Mouse (Mus musculus) small intestine, adult 2 months (tissue): ENCODE measurements around the gene Samd1.

Experiments used
- CTCF ChIP-seq: fragments of 200-500 bp; IDR thresholded peaks from 2 replicates; pipeline ENCODE4 v1.5.1; 2012; ENCODE audit warnings: low read depth, mild to moderate bottlenecking, control low read depth, inconsistent platforms, low read length, moderate library complexity, mixed read lengths; ENCODE audit not compliant: insufficient replicate concordance, insufficient read length; ENCODE audit errors: extremely low read depth
- POLR2A ChIP-seq: fragments of 200-500 bp; IDR thresholded peaks from 2 replicates; pipeline ENCODE4 v1.6.1; 2012; ENCODE audit warnings: low read depth, mild to moderate bottlenecking, control low read depth, inconsistent platforms, low read length, moderate library complexity

DNA sequence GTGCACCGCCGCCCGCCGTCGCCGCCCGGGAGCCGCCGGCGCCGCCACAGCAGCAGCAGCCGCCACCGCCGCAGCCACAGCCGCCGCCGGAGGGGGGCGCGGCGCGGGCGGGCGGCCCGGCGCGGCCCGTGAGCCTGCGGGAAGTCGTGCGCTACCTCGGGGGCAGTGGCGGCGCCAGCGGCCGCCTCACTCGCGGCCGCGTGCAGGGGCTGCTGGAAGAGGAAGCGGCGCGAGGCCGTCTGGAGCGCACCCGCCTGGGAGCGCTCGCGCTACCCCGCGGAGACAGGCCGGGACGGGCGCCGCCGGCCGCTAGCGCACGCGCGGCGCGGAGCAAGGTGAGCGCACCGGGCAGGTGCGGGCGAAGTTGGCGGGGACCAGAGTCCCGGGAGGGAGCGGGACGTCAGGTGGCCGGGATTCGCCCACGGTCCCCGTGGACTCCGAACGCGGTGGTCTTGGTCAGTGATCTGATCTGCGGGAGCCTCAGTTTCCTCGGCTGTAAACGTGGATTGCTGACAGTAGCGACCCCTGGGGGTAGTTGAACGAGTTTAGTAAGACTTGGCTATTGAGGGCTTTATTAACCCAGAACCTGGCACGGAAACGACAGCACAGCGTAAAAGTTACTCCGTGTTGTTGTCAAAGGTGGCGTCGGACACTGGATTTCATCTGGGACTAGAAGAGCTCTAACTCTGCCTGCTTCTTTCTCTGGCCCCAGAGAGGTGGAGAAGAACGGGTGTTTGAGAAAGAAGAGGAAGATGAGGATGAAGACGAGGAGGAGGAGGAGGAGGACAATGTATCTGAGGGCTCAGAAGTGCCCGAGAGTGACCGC, 972 bp downstream of the Samd1 start:
- TF ChIP-seq POLR2A (no peak), CTCF (peak; percentile 50; the same call in 1 of the 2 replicates)
